Mouse (Mus musculus): Measurements from ENCODE around the gene Galnt6.
A peak's percentile ranks its signal among the peaks of the same experiment; 100 is the strongest.

The Galnt6 gene

GRCm38 (mm10) chr15:100754041-100754440 lies 24.9 kb upstream of the Galnt6 start:
- peak; percentile 56 for DNase-seq (ENCODE audit: low read depth)

GRCm38 (mm10) chr15:100753045-100753444 lies 23.9 kb upstream of the Galnt6 start:
- DNase-seq (ENCODE audit: low read depth) = no peak

- DNase-seq (ENCODE audit: low read depth) = peak; percentile 56
Observed at GRCm38 (mm10) chr15:100752439-100752838, 23.3 kb upstream of the Galnt6 start.

- peak; percentile 90 for DNase-seq (ENCODE audit: low read depth)
Observed at GRCm38 (mm10) chr15:100749751-100750538, 20.8 kb upstream of the Galnt6 start.

GRCm38 (mm10) chr15:100748584-100748983 lies 19.4 kb upstream of the Galnt6 start:
- no peak for DNase-seq (ENCODE audit: low read depth)

- peak; percentile 94 for DNase-seq (ENCODE audit: low read depth)
Observed at GRCm38 (mm10) chr15:100747121-100747963, 18.2 kb upstream of the Galnt6 start.

- peak; percentile 27 for DNase-seq (ENCODE audit: low read depth)
Observed at GRCm38 (mm10) chr15:100746478-100747120, 17.4 kb upstream of the Galnt6 start.

GRCm38 (mm10) chr15:100743238-100743637 lies 14.1 kb upstream of the Galnt6 start:
- DNase-seq (ENCODE audit: low read depth) = peak; percentile 53

GRCm38 (mm10) chr15:100739442-100739841 lies 10.3 kb upstream of the Galnt6 start:
- no peak for DNase-seq (ENCODE audit: low read depth)

GRCm38 (mm10) chr15:100738351-100738781 lies 9.2 kb upstream of the Galnt6 start:
- peak; percentile 99 for DNase-seq (ENCODE audit: low read depth)

GRCm38 (mm10) chr15:100737667-100738066 lies 8.5 kb upstream of the Galnt6 start:
- DNase-seq (ENCODE audit: low read depth) = peak; percentile 49

GRCm38 (mm10) chr15:100735953-100736300 lies 6.8 kb upstream of the Galnt6 start:
- DNase-seq (ENCODE audit: low read depth) = peak; percentile 82

- peak; percentile 66 for DNase-seq (ENCODE audit: low read depth)
Observed at GRCm38 (mm10) chr15:100735095-100735952, 6.1 kb upstream of the Galnt6 start.

GRCm38 (mm10) chr15:100732580-100732979 lies 3.4 kb upstream of the Galnt6 start:
- DNase-seq (ENCODE audit: low read depth) = no peak

GRCm38 (mm10) chr15:100731081-100731480 lies 1.9 kb upstream of the Galnt6 start:
- DNase-seq (ENCODE audit: low read depth) = no peak

GRCm38 (mm10) chr15:100728586-100728985 lies 590 bp downstream of the Galnt6 start:
- DNase-seq (ENCODE audit: low read depth) = no peak

GRCm38 (mm10) chr15:100727834-100728233 lies 1.3 kb downstream of the Galnt6 start:
- no peak for DNase-seq (ENCODE audit: low read depth)

- DNase-seq (ENCODE audit: low read depth) = no peak
Observed at GRCm38 (mm10) chr15:100726721-100727120, 2.5 kb downstream of the Galnt6 start.

GRCm38 (mm10) chr15:100723505-100723904 lies 5.7 kb downstream of the Galnt6 start:
- DNase-seq (ENCODE audit: low read depth) = no peak

- no peak for DNase-seq (ENCODE audit: low read depth)
Observed at GRCm38 (mm10) chr15:100722564-100722963, 6.6 kb downstream of the Galnt6 start.

- no peak for DNase-seq (ENCODE audit: low read depth)
Observed at GRCm38 (mm10) chr15:100722026-100722425, 7.2 kb downstream of the Galnt6 start.

- peak; percentile 34 for DNase-seq (ENCODE audit: low read depth)
Observed at GRCm38 (mm10) chr15:100721445-100721844, 7.7 kb downstream of the Galnt6 start.

All from 416B (cell line).